Mouse (Mus musculus): Measurements from ENCODE around the gene Tex22. TPM values are rescaled to one million over a fixed set of nuclear protein-coding genes. Genes with fewer than 3 reads are reported as not detected.

Tex22 gene
- polyA plus RNA-seq, 1 experiment from 2014 or later: not detected

GRCm38 (mm10) chr12:113119516-113120410 is 45.5 kb downstream of the Tex22 start:
- H3K4me3 ChIP-seq (ENCODE audit: low read depth, low read length): no peak overlapping the region
- no peak overlapping the region for H3K27ac ChIP-seq (ENCODE audit: low read depth)
- no peaks in the 10 kb centered on the region for H3K9me3 ChIP-seq (ENCODE audit: low read length)
- no peak for TF ChIP-seq EP300 (IDR thresholded peaks at IDR 0.05; ENCODE audit: low read depth)
- TF ChIP-seq CTCF (IDR thresholded peaks at IDR 0.05; ENCODE audit: low read depth): peak; percentile 98
- DNase-seq (peak; percentile 87), ATAC-seq (peak; percentile 76)
- peaks cover 68% of the 10 kb centered on the region for H3K36me3 ChIP-seq (replicated peaks; ENCODE audit: insufficient read depth, low read length)
- no peaks in the 10 kb centered on the region for H3K4me1 ChIP-seq (ENCODE audit: insufficient read depth)
- H3K27me3 ChIP-seq (ENCODE audit: insufficient read depth, low read length): no peaks in the 10 kb centered on the region
- H3K4me2 ChIP-seq (ENCODE audit: low read depth, low read length): no peak overlapping the region
- WGBS (ENCODE audit: insufficient replicate concordance): 89% methylated on average over 20 of the region's 20 CpGs
- no peak overlapping the region for H3K9ac ChIP-seq (replicated peaks)

GRCm38 (mm10) chr12:113124726-113125125 is 50.4 kb downstream of the Tex22 start:
- Histone ChIP-seq H3K36me3 (replicated peaks; ENCODE audit: insufficient read depth, low read length) (peaks cover 88% of the 10 kb centered on the region), H3K9me3 (ENCODE audit: low read length) (no peaks in the 10 kb centered on the region), H3K4me3 (ENCODE audit: low read depth, low read length) (no peak overlapping the region), H3K27ac (ENCODE audit: low read depth) (no peak overlapping the region), H3K4me1 (ENCODE audit: insufficient read depth) (no peaks in the 10 kb centered on the region), H3K9ac (replicated peaks) (no peak overlapping the region), H3K4me2 (ENCODE audit: low read depth, low read length) (no peak overlapping the region), H3K27me3 (ENCODE audit: insufficient read depth, low read length) (no peaks in the 10 kb centered on the region)
- 0 out of 2 replicates have a peak, but pooled peaks have one; percentile 27 for ATAC-seq
- TF ChIP-seq EP300 (IDR thresholded peaks at IDR 0.05; ENCODE audit: low read depth) (no peak), CTCF (IDR thresholded peaks at IDR 0.05; ENCODE audit: low read depth) (no peak)
- DNase-seq: no peak
- 73% methylated on average over 6 of the region's 6 CpGs for WGBS (ENCODE audit: insufficient replicate concordance)

GRCm38 (mm10) chr12:113130732-113131131 is 56.4 kb downstream of the Tex22 start:
- H3K9ac ChIP-seq (replicated peaks): no peak overlapping the region
- H3K4me1 ChIP-seq (ENCODE audit: insufficient read depth): no peaks in the 10 kb centered on the region
- H3K9me3 ChIP-seq (ENCODE audit: low read length): no peaks in the 10 kb centered on the region
- H3K27me3 ChIP-seq (ENCODE audit: insufficient read depth, low read length): no peaks in the 10 kb centered on the region
- H3K4me3 ChIP-seq (ENCODE audit: low read depth, low read length): no peak overlapping the region
- peaks cover 91% of the 10 kb centered on the region for H3K36me3 ChIP-seq (replicated peaks; ENCODE audit: insufficient read depth, low read length)
- H3K4me2 ChIP-seq (ENCODE audit: low read depth, low read length): no peak overlapping the region
- TF ChIP-seq CTCF (IDR thresholded peaks at IDR 0.05; ENCODE audit: low read depth): no peak
- TF ChIP-seq EP300 (IDR thresholded peaks at IDR 0.05; ENCODE audit: low read depth): no peak
- 96% methylated on average over 8 of the region's 8 CpGs for WGBS (ENCODE audit: insufficient replicate concordance)
- no peak for DNase-seq
- no peak for ATAC-seq
- H3K27ac ChIP-seq (ENCODE audit: low read depth): no peak overlapping the region

- H3K4me3 ChIP-seq (ENCODE audit: low read depth, low read length): no peak overlapping the region
- no peak for ATAC-seq
- WGBS (ENCODE audit: insufficient replicate concordance): 94% methylated on average over 14 of the region's 14 CpGs
These were observed 57.3 kb downstream of the Tex22 start for GRCm38 (mm10) chr12:113131601-113132000.

GRCm38 (mm10) chr12:113132567-113132966 is 58.3 kb downstream of the Tex22 start:
- WGBS (ENCODE audit: insufficient replicate concordance): 64% methylated on average over 2 of the region's 2 CpGs
- H3K27ac ChIP-seq (ENCODE audit: low read depth): no peak overlapping the region
- DNase-seq: no peak
- no peak for TF ChIP-seq EP300 (IDR thresholded peaks at IDR 0.05; ENCODE audit: low read depth)
- TF ChIP-seq CTCF (IDR thresholded peaks at IDR 0.05; ENCODE audit: low read depth): no peak
- 0 out of 2 replicates have a peak, but pooled peaks have one; percentile 19 for ATAC-seq
- no peak overlapping the region for H3K9ac ChIP-seq (replicated peaks)
- peaks cover 91% of the 10 kb centered on the region for H3K36me3 ChIP-seq (replicated peaks; ENCODE audit: insufficient read depth, low read length)
- no peaks in the 10 kb centered on the region for H3K9me3 ChIP-seq (ENCODE audit: low read length)
- no peak overlapping the region for H3K4me3 ChIP-seq (ENCODE audit: low read depth, low read length)
- H3K4me2 ChIP-seq (ENCODE audit: low read depth, low read length): no peak overlapping the region
- H3K27me3 ChIP-seq (ENCODE audit: insufficient read depth, low read length): no peaks in the 10 kb centered on the region
- H3K4me1 ChIP-seq (ENCODE audit: insufficient read depth): no peaks in the 10 kb centered on the region

More at GRCm38 (mm10) chr12:113131601-113132000, 57.3 kb downstream of the Tex22 start:
- Histone ChIP-seq H3K9ac (replicated peaks) (no peak overlapping the region), H3K4me2 (ENCODE audit: low read depth, low read length) (no peak overlapping the region), H3K9me3 (ENCODE audit: low read length) (no peaks in the 10 kb centered on the region), H3K27me3 (ENCODE audit: insufficient read depth, low read length) (no peaks in the 10 kb centered on the region), H3K4me1 (ENCODE audit: insufficient read depth) (no peaks in the 10 kb centered on the region), H3K36me3 (replicated peaks; ENCODE audit: insufficient read depth, low read length) (peaks cover 94% of the 10 kb centered on the region), H3K27ac (ENCODE audit: low read depth) (no peak overlapping the region)
- TF ChIP-seq EP300 (IDR thresholded peaks at IDR 0.05; ENCODE audit: low read depth): no peak
- no peak for TF ChIP-seq CTCF (IDR thresholded peaks at IDR 0.05; ENCODE audit: low read depth)
- DNase-seq: no peak

GRCm38 (mm10) chr12:113133260-113133659 is 59.0 kb downstream of the Tex22 start:
- WGBS (ENCODE audit: insufficient replicate concordance): 83% methylated on average over 9 of the region's 9 CpGs
- DNase-seq (no peak), ATAC-seq (no peak)
- H3K27ac ChIP-seq (ENCODE audit: low read depth): no peak overlapping the region
- peaks cover 84% of the 10 kb centered on the region for H3K36me3 ChIP-seq (replicated peaks; ENCODE audit: insufficient read depth, low read length)
- H3K4me2 ChIP-seq (ENCODE audit: low read depth, low read length): no peak overlapping the region
- no peaks in the 10 kb centered on the region for H3K9me3 ChIP-seq (ENCODE audit: low read length)
- H3K27me3 ChIP-seq (ENCODE audit: insufficient read depth, low read length): no peaks in the 10 kb centered on the region
- no peak overlapping the region for H3K4me3 ChIP-seq (ENCODE audit: low read depth, low read length)
- H3K4me1 ChIP-seq (ENCODE audit: insufficient read depth): no peaks in the 10 kb centered on the region
- TF ChIP-seq EP300 (IDR thresholded peaks at IDR 0.05; ENCODE audit: low read depth): no peak
- TF ChIP-seq CTCF (IDR thresholded peaks at IDR 0.05; ENCODE audit: low read depth): no peak
- no peak overlapping the region for H3K9ac ChIP-seq (replicated peaks)
